Mouse (Mus musculus): Measurements from ENCODE around the gene Atg9b.

- TF ChIP-seq CTCF (IDR thresholded peaks at IDR 0.05; ENCODE audit: borderline replicate concordance, insufficient read depth, low read length) (no peak), POLR2A (IDR thresholded peaks at IDR 0.05; ENCODE audit: low read depth, low read length) (no peak)
These were observed 25.6 kb upstream of the Atg9b start for GRCm38 (mm10) chr5:24417587-24417986.

Data from embryonic fibroblast, embryonic 13.5 days (primary cell).